Mouse (Mus musculus) A20 (cell line): Measurements from ENCODE around the gene 4930404H24Rik.
A peak's percentile ranks its signal among the peaks of the same experiment; 100 is the strongest.

Experiments
- DNase-seq: peaks from one replicate; pipeline ENCODE4 v3.0.0-alpha.2; 2011; ENCODE audit warnings: low read depth, low spot score

Gene 4930404H24Rik

DNA sequence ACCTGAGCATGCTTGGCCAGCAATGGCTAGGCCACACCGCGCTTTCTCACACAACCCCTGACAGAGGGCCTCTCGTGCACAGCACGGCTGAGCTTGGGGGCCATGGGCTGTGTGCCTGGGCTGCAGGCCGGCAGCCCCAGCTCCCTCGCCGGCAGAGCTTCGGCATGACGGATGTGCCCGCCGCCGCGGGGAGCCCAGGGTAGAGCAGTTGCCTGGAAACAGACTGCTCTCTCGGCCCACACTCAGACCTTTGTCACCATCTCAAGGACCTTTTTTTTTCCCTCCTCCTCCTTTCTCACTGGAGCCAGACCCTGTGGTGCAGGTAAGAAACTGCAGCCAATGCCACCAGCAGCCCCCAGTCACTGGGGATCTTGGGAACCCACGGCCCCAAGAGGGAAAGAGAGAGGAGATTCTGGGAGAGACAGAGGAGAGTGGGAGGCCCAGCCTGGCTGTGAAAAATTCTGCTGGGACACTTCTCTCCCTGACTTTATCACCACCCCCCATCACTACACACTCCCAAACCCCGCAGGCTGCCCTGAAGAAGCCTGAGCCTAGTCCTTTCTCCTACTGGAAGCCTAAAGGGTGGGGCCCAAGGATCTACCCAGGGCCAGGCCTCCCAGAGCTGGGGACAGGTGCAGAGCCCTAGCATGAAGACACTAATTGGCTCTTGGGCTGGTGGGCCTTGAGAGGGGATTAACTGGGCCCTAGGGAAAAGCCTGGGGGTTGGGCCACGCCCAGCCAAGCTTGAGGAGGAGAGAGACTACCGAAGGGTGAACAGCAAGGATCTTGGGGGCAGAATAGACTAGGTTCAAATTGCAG, 16.8 kb downstream of the 4930404H24Rik start:
- DNase-seq = no peak

DNA sequence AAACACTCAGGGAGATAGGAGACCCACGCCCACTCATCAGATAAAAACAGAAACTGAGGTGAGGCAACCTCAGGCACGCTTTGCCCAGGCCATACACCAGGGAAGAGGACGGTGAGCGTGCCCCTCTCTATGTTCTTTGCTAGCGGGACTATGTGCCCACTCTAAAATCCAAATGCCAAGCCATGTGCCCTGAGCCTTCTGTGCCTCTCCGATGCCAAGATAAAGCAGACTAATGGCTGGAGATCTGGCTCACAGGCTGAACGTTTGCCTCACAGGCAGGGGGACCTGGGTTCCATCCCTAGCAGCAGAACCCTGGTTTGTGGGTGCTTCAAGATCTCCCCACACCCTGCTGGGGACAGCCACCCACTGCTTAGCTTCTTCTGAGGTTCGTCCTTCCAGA, 17.5 kb downstream of the 4930404H24Rik start:
- no peak for DNase-seq

- no peak for DNase-seq
Measured at GRCm38 (mm10) chr2:153511562-153511961, 19.0 kb downstream of the 4930404H24Rik start.

- DNase-seq = no peak
Measured at GRCm38 (mm10) chr2:153512416-153513323, 20.1 kb downstream of the 4930404H24Rik start.

DNA sequence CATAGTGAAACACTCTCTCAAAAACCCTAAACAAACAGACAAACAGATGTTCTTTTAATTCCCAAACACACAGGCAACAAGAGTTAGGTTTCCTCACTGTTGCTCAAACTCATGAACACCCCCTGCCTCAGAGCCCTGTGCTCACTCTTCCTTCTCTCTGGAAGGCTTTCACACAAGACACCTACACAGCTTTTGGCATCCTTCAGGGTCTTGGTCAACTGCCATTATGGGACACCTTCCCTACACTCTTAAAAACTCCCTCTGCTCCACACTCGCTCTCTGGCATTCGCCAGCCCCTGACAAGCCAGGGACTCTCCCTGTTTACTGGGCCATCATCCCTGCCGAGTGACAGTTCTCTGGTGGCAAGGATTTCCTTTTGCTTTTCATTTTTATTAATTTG, 21.4 kb downstream of the 4930404H24Rik start:
- DNase-seq = no peak

- DNase-seq = no peak
Measured at GRCm38 (mm10) chr2:153514497-153515380, 22.1 kb downstream of the 4930404H24Rik start.

GRCm38 (mm10) chr2:153515582-153515981, 23.0 kb downstream of the 4930404H24Rik start:
- no peak for DNase-seq

GRCm38 (mm10) chr2:153516961-153517360, 24.4 kb downstream of the 4930404H24Rik start:
- peak; percentile 69 for DNase-seq

DNA sequence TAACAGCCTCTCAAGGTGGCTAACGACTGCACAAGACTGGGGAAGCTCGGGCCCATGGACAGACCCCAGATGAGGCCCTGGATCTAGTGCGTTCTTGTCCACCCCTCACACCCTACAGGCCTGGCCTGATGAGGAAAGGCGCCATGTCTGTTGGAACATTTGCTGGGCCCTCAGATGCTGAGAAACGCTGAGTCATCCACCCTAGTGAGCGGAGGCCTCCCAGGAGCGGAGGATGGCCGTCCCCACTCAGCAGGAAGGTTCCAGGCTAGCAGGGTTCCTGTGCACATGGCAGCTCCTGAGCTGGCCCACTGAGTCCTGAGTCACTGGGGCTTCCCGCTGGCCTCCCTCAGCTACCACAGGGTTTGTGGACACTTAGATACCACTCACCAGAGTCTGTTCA, 27.5 kb downstream of the 4930404H24Rik start:
- no peak for DNase-seq

GRCm38 (mm10) chr2:153522270-153522669, 29.7 kb downstream of the 4930404H24Rik start:
- no peak for DNase-seq

DNA sequence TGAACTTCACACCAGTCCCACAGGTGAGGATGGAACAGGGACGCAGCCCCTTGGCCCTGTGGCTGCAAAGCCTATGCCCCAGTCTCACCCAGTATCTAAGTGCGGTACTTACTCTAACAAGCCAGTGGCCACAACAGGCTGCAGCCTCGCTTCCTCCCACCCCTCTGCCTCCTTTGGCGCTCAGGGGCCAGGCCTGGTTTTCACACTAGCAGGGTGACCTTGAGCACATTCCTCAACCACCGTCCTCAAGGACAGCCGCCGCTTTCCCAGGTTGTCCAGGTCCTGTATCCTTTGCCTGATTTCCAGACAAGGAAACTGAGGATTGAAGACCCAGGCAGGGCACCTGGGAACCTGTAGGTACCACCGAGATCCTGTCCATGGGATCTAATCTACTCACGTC, 30.6 kb downstream of the 4930404H24Rik start:
- DNase-seq = no peak

DNA sequence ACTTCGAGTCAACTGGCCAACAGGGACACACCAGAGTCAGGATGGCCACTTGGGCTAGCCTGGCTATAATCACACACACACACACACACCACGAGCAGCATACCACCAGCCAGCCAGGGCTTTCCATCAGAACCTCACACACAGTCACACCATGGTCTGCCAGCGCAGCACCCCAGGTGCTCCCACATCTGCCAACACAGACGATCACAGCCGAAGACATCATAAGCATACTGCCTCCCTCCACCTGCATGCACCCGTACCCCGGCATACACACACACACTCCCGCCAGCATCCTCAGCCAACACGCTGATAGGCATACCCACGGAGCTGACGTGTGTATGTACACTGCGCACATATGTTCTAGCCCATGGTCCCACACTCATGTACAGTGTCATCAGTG, 31.1 kb downstream of the 4930404H24Rik start:
- no peak for DNase-seq

- DNase-seq = no peak
Measured at GRCm38 (mm10) chr2:153524727-153525126, 32.1 kb downstream of the 4930404H24Rik start.

DNA sequence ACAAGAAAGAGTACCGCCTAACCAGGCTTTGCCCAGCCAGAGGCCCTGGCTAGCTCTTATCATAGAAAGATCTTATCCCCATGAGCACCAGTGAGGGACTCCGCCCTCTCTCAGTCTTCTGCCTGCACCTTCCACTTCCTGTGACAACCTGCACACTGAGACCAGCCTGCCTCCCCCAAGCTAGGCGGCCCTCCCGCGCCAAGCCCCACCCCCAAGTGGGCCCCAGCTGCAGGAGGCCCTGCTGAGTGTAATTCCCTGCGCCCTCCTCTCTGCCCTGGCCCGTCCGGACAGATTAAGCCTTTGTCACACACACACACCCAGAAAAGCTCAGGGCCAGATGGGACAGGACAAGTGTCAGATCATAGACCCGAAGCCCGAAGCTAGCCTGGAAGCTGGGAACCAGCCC, 33.3 kb downstream of the 4930404H24Rik start:
- DNase-seq = peak; percentile 67

DNA sequence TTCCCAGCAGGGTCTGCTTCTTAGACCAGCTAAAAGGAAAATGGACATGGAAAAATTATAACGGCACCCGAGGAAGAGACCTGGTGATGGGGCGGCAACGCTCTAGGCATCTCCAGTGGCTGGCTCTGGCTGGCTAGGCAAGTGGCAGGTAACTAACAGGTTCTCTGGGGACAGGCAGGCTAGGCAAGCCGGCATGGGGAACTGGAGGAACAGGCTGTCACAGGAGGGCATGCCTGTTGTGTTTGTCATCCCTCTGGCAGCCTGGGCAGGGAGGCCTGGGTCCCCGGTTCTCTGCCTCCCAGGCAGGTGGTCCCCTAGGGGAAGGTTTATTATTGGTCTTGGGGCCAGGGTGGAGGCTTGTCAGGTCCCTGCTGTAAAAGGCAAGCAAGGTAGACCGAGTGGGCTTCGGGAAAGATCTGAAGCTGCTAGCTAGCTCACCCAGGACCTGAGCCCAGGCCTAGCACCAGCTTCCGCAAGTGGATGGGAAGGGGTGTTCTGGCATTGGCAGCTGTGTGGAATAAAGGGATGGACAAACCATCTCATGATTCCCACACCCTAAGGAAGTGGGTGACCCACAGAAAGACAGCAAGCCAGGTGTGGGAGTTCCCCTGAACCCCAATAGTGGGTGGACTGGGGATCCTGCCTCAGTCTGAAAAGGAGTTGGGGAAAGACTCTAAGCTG, 34.4 kb downstream of the 4930404H24Rik start:
- no peak for DNase-seq

DNA sequence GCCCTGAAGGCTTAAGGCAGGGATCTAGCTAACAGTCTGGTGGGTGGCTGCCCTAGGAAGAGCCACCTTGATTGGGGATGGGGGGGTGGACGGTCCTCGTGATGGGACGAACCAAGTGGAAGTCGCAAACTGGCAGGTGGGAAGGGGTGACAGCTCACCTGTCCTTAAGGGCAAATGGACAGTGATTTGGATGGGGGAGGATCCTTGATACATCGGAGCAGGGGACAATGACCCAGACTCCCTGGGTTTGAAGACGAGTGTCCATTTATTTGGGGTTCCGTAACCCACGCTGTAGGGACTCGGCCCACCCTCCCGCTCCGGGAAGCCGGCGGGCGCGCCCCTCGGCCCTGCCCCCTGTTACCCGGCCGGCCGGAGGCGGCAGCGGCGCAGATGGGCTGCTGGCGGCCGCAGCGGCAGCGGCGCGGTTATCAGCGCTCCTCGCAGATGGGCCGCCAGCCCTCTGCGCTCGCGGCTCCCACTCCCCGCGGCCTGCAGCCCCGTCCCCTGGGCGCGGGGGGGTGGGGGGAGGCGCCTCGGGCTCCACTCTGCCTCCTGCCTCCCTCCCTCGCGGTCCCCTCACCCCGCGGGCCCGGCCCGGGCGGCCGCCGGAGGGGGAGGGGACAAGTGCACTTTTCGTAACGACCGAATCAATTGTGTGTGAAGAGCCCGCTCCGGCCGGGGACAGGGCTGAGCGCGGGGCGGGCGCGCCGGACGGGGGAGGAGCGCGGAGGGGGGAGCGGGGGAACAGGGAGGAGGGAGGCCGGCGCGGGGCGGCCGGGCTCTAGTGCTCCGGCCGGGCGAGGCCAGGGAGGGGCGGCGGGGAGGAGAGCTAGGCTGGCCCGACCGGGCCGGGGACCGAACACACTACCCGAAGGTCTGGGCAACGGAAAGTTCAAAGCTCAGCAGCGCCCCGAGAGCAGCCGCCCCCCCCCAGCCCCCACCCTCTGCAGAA, 35.3 kb downstream of the 4930404H24Rik start:
- DNase-seq = no peak

DNA sequence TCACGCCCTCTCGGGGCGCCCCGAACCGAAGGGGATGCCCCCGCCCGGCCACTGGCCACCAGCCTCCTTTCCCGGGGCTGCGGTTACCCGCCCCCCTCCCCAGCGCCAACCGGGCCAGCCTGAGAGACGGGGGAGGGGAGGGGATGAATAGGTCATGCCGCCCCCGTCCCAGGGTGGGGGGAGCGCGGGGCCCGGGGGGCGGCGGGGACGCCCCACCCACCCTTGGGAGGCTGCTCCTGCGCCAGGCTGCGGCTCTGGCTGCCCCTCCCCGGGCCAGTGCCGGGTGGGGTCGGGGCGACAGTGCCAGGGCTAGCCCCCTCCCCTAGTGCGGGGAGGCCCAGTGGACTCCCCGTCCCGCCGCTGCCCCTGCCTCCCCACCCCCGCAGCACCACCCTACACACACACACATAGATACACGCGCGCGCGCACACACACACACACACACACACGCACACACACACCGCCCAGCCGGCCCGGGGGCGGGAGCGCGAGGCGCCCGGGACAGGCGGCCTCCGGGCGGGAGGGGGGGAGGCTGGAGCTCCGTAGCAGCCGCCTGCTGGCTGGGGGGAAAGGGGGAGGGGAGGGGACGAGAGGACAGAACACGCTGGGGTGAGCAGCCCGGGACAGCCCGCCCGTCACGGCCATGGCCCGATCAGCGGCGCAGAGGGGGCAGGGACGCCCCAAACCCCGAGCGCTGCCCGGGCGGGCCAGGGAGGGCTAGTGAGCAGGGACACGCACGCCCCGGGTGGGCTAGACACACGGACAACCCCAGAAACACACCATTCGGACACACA, 36.2 kb downstream of the 4930404H24Rik start:
- DNase-seq = no peak

DNA sequence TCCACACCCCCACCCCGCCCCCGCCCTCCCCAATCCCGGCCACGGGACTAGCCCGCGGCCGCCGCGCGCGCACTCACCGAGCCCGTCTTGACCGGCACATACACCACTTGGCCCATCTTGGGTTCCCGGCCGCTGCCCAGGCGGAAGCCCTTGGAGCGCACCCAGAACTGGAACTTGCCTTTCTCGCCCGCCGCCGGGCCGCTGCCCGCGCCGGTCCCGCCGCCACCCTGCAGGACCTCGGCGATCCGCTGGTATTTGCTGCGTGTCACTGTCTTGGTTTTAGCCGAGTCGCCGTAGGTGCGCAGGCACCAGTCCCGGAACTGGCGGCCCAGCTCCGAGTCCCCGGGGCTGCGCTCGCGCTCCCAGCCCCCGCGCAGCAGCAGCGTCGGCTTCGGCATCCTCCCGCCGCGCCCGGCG, 36.8 kb downstream of the 4930404H24Rik start:
- DNase-seq = no peak
